Mouse (Mus musculus) myocyte (in vitro differentiated cells): ENCODE measurements around the gene Tmem100.

Experiments used
- CEBPB ChIP-seq: IDR thresholded peaks from 2 replicates; pipeline ENCODE4 v1.6.1; 2011; ENCODE audit warnings: mild to moderate bottlenecking, moderate library complexity; ENCODE audit not compliant: poor library complexity, insufficient read depth, severe bottlenecking
- E2F4 ChIP-seq: IDR thresholded peaks from one replicate; pipeline ENCODE4 v1.6.1; 2011; ENCODE audit warnings: mild to moderate bottlenecking, control low read depth, moderate library complexity; ENCODE audit not compliant: insufficient read depth
- MAX ChIP-seq: IDR thresholded peaks from one replicate; pipeline ENCODE4 v1.6.1; 2011; ENCODE audit warnings: low read depth, mild to moderate bottlenecking, control low read depth
- POLR2A ChIP-seq: IDR thresholded peaks from one replicate; pipeline ENCODE4 v1.6.1; 2011; ENCODE audit warnings: low read depth, mild to moderate bottlenecking, control low read depth, moderate library complexity; ENCODE audit not compliant: insufficient read length
- TCF12 ChIP-seq: IDR thresholded peaks from one replicate; pipeline ENCODE4 v1.6.1; 2011; ENCODE audit warnings: mild to moderate bottlenecking, control low read depth; ENCODE audit not compliant: poor library complexity, insufficient read depth, severe bottlenecking
- TCF3 ChIP-seq: IDR thresholded peaks from one replicate; pipeline ENCODE4 v1.6.1; 2011; ENCODE audit warnings: low read depth, control low read depth; ENCODE audit not compliant: insufficient read length

DNA sequence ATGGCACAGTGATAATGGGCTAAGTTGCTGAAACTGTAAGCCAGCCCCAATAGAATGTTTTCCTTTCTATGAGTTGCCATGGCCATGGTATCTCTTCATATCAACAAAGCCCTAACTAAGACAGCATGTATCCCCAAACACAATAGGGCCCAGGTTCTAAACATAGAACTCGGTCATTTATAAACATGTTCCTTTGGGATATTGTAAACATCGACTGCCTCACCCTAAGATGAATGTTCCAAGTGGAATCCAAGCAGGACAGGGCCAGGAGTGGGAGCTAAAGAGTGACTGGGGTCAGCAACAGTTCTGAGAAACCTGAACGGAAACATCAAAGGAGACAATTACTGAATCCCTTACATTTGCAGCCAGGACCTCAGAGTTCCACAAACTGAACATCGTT is 14.3 kb downstream of the Tmem100 start:
- TF ChIP-seq TCF12: no peak
- no peak for TF ChIP-seq CEBPB
- no peak for TF ChIP-seq TCF3
- no peak for TF ChIP-seq POLR2A
- TF ChIP-seq E2F4: no peak
- no peak for TF ChIP-seq MAX
